Mouse (Mus musculus) brain, adult 2 months (tissue): ENCODE measurements around the gene 1700013F07Rik.
"Not testable (repeated sequence)": the region's sequence is repeated elsewhere in the genome, so short reads cannot be mapped to it uniquely, and the experiment has no call there.

Source experiments
- DNase-seq: peaks from one replicate; pipeline ENCODE4 v3.0.0; 2011; ENCODE audit warnings: low read depth, low spot score

Gene 1700013F07Rik

DNA sequence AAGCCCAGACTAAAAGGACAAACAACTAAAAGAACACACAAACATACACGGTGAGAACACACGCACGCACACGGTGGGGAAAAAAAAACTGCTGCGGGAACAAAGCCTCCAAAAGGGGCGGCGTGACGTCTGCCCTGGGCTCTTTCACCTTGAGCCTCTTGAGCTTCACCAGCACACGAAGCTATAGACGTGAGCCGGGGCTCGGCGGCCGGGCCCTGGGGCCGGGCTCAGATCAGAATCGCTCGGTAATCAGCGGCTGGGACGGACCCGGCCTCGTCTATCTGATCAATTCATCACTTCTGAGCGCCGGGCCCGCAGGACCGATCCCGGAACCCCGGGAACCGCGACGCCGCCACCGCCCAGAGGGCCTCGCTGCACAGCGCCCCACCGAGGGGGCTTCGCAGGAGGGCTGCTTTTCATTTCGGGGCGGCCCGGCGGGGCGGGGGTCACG, 20.2 kb downstream of the 1700013F07Rik start:
- no peak for DNase-seq

- DNase-seq: peak; percentile 99
These were observed 20.8 kb downstream of the 1700013F07Rik start for GRCm38 (mm10) chr3:108554587-108555312.

DNA sequence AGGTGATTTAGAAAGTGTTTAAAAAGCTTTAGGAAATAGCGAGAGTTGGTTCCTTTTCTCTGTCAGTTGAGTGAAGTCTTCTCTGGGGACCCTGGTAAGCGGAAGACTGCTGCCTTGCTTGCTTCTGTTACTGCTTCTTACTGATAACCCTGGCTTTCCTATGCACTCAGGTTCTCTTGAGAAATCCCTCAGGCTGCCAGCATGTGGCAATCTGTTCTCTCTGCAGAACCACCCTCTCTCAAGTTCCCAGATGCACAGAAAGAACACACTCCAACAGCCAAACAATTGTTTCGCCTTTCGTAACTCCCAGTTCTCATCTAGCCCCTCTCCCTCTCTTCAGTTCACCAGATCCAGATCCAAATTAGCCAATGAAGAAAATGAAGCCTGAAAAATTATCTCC, 23.9 kb downstream of the 1700013F07Rik start:
- DNase-seq: no peak

- peak; percentile 100 for DNase-seq
These were observed 28.3 kb downstream of the 1700013F07Rik start, which contains the start of gene Tmem167b for GRCm38 (mm10) chr3:108562133-108562730. Gene Tmem167b (minus strand): TSS chr3:108562466.

- no peak for DNase-seq
These were observed 28.9 kb downstream of the 1700013F07Rik start for GRCm38 (mm10) chr3:108562777-108563271.

- DNase-seq: peak; percentile 92
These were observed 29.4 kb downstream of the 1700013F07Rik start for GRCm38 (mm10) chr3:108563309-108563708.

DNA sequence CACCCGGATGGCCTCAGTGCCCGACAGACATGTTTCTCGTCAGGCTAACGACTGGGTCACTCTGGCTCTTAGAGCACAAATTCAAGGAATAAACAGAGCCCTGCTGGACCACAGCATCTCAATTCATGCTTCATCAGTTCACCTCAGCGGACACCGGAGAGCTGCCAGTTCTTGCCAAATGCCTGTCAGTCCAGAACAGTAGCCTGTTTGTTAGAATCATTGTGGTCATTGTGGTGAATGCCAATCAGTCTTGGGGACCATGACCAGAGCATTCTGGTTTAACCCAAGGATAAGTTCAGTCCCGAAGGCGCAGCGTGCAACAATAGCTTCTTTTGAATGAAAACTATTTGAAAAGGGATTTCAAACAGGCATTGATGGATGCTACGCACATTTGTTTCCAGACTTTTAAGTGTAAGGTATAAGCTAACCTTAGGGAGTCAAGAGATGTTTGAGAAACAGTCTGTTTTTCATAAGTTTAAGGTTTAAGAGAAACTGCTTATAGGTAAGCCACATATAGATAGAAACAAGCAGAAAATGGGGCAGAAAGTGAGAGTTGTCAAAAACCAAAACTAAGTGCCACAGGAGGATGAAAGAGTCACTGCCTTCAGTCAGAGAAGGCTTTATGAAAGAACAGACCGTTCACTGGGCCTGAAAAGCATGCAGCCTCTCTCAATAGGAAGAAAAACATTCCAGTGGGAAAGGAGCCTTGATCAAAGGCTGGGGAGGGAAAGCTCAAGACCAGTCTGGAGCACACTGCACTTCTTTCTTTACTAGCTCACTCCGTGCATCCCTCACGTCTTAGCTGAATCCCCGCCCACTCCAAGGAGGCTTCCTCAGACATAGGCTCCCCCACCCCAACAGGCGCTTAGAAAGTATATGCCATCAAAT, 34.3 kb downstream of the 1700013F07Rik start:
- peak; percentile 85 for DNase-seq

- not testable (repeated sequence) for DNase-seq
These were observed 35.7 kb downstream of the 1700013F07Rik start for GRCm38 (mm10) chr3:108569636-108570035.

DNA sequence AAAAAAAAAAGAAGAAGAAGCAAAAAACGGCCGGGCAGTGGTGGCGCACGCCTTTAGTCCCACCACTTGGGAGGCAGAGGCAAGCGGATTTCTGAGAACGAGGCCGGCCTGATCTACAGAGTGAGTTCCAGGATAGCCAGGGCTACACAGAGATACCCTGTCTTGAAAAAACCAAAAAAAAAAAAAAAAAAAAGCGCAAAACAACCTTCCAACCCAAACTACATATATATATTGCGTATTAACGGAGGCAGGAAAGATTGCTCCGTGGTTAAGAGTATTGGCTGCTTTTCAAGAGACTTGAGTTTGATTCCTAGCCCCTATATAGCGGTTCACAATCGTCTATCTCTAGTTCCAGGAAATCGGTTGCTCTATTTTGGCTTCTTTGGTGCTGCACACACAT, 36.9 kb downstream of the 1700013F07Rik start:
- DNase-seq: no peak

- DNase-seq: peak; percentile 99
These were observed 37.7 kb downstream of the 1700013F07Rik start, which contains the start of gene Taf13 for GRCm38 (mm10) chr3:108571443-108572294. Gene Taf13 (plus strand): TSS chr3:108571698.

DNA sequence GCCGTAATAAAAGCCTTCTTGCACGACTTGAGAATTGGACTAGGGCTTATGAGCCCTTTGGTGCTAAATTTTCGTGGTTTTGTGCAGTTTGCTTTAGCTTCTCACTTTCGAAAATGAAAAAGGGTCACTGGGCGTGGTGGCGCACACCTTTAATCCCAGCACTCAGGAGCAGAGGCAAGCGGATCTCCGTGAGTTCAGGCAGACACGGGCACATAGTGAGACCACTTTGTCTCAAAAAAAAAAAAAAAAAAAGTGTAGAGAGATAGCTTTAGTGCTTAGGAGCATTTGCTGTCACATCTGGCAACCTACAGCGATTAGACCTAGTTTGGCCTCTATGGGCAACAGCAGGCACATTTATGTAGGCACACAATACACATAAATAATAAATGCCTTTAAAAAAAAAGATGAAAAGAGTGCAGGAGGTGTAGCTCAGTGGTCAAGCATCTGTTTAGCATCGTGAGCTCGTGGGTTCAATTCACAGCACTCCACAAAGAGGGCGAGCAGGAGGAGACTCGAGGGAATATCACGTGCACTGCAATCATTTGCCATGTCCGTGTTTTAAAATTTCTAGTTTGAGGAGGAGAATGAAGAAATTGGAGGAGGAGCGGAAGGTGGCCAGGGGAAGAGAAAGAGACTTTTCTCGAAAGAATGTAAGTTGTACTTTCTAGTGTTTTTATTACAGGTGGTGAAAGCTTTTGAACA, 38.5 kb downstream of the 1700013F07Rik start:
- no peak for DNase-seq

DNA sequence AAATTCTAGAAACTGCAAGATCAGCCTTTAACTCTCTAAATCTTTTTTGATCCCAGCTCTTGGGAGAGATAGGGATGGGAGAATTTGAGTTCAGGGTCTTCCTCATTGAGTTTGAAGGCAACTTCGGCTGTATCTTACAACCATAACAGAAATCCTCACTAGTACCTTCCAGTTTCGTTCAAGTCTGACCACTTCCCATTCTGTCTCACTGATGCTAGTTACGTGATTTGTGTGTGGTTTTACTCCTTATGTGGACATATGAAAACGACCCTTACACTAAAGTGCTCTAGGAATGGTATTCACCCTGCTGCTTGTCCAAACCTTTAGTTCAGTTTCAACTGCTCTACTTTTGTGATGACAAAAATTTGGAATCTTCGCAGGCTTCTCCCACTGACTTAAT, 40.1 kb downstream of the 1700013F07Rik start:
- no peak for DNase-seq

- no peak for DNase-seq
These were observed 50.6 kb downstream of the 1700013F07Rik start for GRCm38 (mm10) chr3:108584580-108584979.

GRCm38 (mm10) chr3:108588446-108588845, 54.5 kb downstream of the 1700013F07Rik start:
- DNase-seq: no peak

DNA sequence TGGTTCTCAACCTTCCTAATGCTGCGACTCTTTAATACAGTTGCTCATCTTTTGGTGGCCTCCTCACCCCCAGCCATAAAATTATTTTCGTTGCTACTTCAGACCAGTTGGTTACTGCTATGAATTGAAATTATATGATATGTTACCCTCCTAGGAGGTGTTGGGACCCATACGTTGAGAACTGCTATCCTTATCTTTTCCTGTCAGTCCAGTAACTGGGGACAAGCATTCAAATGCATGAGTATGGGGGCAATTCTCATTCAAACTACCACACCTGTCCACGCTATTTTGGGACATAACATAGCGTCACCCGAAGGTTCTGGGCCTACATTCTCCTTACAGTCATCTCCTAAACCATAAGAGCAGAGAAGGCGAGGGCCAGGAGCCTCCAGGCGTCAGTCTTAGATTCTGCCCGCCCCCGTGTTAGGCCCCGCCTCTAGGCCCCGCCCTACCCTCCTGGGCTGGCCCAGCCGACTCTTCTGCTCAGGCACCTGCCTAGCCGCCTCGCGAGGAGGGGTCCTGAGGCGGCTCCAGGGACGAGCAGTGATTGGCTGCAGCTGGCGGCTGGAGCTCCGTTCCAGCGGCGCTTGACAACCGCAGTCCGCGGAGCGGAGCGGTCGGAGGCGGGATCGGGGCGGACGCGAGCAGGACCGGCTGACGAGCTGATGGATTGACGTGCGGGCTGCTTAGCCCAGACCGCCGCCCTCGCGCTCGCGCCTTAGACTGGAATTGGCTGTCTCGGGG, 57.0 kb downstream of the 1700013F07Rik start, which contains the start of gene Wdr47:
Wdr47 (plus strand) TSS at position 494 of the 744 bp plus-strand sequence.
- peak; percentile 98 for DNase-seq

- DNase-seq: peak; percentile 47
These were observed 57.9 kb downstream of the 1700013F07Rik start for GRCm38 (mm10) chr3:108591530-108592522.
